Comparison of ENCODE assay signal across 1 mouse cellular context in genomic region chr5:148542196-148542595, GRCm38 (mm10).
TF ChIP-seq lines count a peak whose summit lies in the region.

No protein-coding gene starts in this region.

TF ChIP-seq in MEL, 35 proteins besides CTCF, POLR2A, EP300 and RAD21 (continued from another document):
- TF ChIP-seq MYB (IDR thresholded peaks at IDR 0.05; ENCODE audit: low read depth, low read length) = no peak
- no peak for TF ChIP-seq NELFE (IDR thresholded peaks at IDR 0.05; ENCODE audit: low read depth, low read length)
- no peak for TF ChIP-seq USF1 (IDR thresholded peaks at IDR 0.05; ENCODE audit: low read depth, low read length)
- TF ChIP-seq CHD2 (IDR thresholded peaks at IDR 0.05; ENCODE audit: low read length) = no peak
- TF ChIP-seq POLR2AphosphoS5 (IDR thresholded peaks at IDR 0.05; ENCODE audit: borderline replicate concordance, low read depth, low read length) = no peak
- no peak for TF ChIP-seq JUND (IDR thresholded peaks at IDR 0.05; ENCODE audit: low read depth, low read length)
- peak; percentile 82 for TF ChIP-seq ETS1 (IDR thresholded peaks at IDR 0.05; ENCODE audit: low read depth, low read length)
- 0 out of 2 replicates have a peak, but pooled peaks have one; percentile 39 for TF ChIP-seq HCFC1 (IDR thresholded peaks at IDR 0.05; ENCODE audit: low read depth, low read length)
- TF ChIP-seq MAZ (IDR thresholded peaks at IDR 0.05; ENCODE audit: low read depth, low read length) = no peak
